8 mouse cellular contexts compared by ENCODE assay signal in the genomic region with DNA sequence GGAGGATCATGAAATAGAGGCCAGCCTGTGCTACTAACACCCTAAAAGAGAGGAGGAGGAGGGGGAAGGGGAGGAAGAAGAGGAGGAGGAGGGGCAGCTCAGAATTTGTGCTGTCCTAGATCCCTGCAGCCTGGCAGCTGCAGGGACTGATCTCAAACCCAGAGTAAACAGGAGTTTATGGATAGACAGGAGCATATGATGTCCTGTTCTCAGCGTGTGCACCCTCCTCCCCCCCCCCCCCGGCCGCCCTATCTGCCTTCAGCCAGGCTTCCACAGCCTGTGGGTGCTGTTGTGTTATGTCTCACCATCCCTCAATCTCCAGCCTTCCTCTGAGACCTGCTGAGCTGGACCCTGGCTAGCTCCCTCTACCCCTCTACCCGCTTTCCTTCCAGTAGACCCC. TPM values are rescaled to one million over a fixed set of nuclear protein-coding genes. Genes with fewer than 3 reads are reported as not detected.
DNase-seq lines count a peak whose midpoint lies in the region; ATAC-seq and TF ChIP-seq lines count a peak whose summit lies in the region.

Gene Bak1, minus strand, starts transcription at position 101 of the 400 bp plus-strand sequence.

- no peak for ATAC-seq in intestine, embryonic 16.5 days
- ATAC-seq in inflammation-experienced regulatory T-cells, adult 6 months: no peak

- H3K27ac ChIP-seq in heart, adult 2 months: peak within 1 kb of the TSS; percentile 87
- H3K27ac ChIP-seq in intestine, embryonic 16.5 days (ENCODE audit: low read length): peak within 1 kb of the TSS; percentile 87
- H3K27ac ChIP-seq in midbrain, embryonic 10.5 days (replicated peaks): peak within 1 kb of the TSS; percentile 96

- no peak for TF ChIP-seq POLR2A in heart, adult 2 months (IDR thresholded peaks at IDR 0.05; ENCODE audit: insufficient read depth, low read depth, low read length)

- H3K4me3 ChIP-seq in heart, adult 2 months: peak within 1 kb of the TSS; percentile 73
- H3K4me3 ChIP-seq in intestine, embryonic 16.5 days (ENCODE audit: low read length): peak within 1 kb of the TSS; percentile 82
- peak within 1 kb of the TSS; percentile 84 for H3K4me3 ChIP-seq in midbrain, embryonic 10.5 days

- H3K4me1 ChIP-seq in heart, adult 2 months (ENCODE audit: control insufficient read depth, insufficient read depth, low read length): peaks cover 4% of the 10 kb centered on the region
- H3K4me1 ChIP-seq in intestine, embryonic 16.5 days (ENCODE audit: control insufficient read depth, insufficient read depth, low read length): peaks cover 17% of the 10 kb centered on the region
- H3K4me1 ChIP-seq in midbrain, embryonic 10.5 days: peaks cover 32% of the 10 kb centered on the region

- no peak for TF ChIP-seq CTCF in heart, adult 2 months (IDR thresholded peaks at IDR 0.05)

- H3K36me3 ChIP-seq in heart, adult 2 months (ENCODE audit: control insufficient read depth, insufficient read depth, low read length): no peaks in the 10 kb centered on the region
- no peaks in the 10 kb centered on the region for H3K36me3 ChIP-seq in intestine, embryonic 16.5 days (ENCODE audit: control insufficient read depth, insufficient read depth, low read length)
- H3K36me3 ChIP-seq in midbrain, embryonic 10.5 days: peaks cover 24% of the 10 kb centered on the region

- peak within 1 kb of the TSS; percentile 90 for H3K4me2 ChIP-seq in intestine, embryonic 16.5 days (ENCODE audit: low read depth, low read length)

- intact Hi-C loops in heart, adult 2 months (cut with DNase I): loop anchor here (2.0 to 5.0 kb wide), 2 partner anchors 97 to 112 kb away; partner anchors contain the start of genes Kifc5b and Phf1
- intact Hi-C loops in gastrocnemius, postnatal 14 days (cut with DNase I; ENCODE audit: low total_unique reads): loop anchor here (10.0 kb wide), 1 partner anchor 166 kb away; no protein-coding TSS in a partner anchor

- H3K79me2 ChIP-seq in heart, adult 2 months (replicated peaks; ENCODE audit: control insufficient read depth, insufficient read depth, low read length): no peaks in the 10 kb centered on the region

- no peaks in the 10 kb centered on the region for H3K9me3 ChIP-seq in intestine, embryonic 16.5 days (ENCODE audit: control insufficient read depth, low read length)
- H3K9me3 ChIP-seq in midbrain, embryonic 10.5 days (replicated peaks): no peaks in the 10 kb centered on the region

- WGBS in heart, adult 2 months: 57% methylated on average over 2 of the region's 4 CpGs
- WGBS in intestine, embryonic 16.5 days: 52% methylated on average over 4 of the region's 4 CpGs
- WGBS in midbrain, embryonic 10.5 days: 72% methylated on average over 4 of the region's 4 CpGs

- no peaks in the 10 kb centered on the region for H3K27me3 ChIP-seq in heart, adult 2 months (ENCODE audit: control insufficient read depth, insufficient read depth, low read length)
- H3K27me3 ChIP-seq in intestine, embryonic 16.5 days (replicated peaks; ENCODE audit: control insufficient read depth, insufficient read depth, low read length): no peaks in the 10 kb centered on the region
- no peaks in the 10 kb centered on the region for H3K27me3 ChIP-seq in midbrain, embryonic 10.5 days (ENCODE audit: low read depth, poor library complexity, severe bottlenecking)

- TF ChIP-seq EP300 in heart, adult 2 months (IDR thresholded peaks at IDR 0.05; ENCODE audit: insufficient read depth, low read depth, low read length): no peak

- H3K9ac ChIP-seq in heart, adult 2 months (ENCODE audit: low read depth, low read length): peak within 1 kb of the TSS; percentile 95
- H3K9ac ChIP-seq in intestine, embryonic 16.5 days (ENCODE audit: low read depth, low read length): peak within 1 kb of the TSS; percentile 99

- DNase-seq in heart, adult 2 months: no peak
- no peak for DNase-seq in heart, adult 9 months (ENCODE audit: low spot score in 2 of 2)
- no peak for DNase-seq in adrenal gland, postnatal 25 days
- no peak for DNase-seq in gastrocnemius, postnatal 14 days
- no peak for DNase-seq in midbrain, embryonic 10.5 days (ENCODE audit: low spot score)
- no peak for DNase-seq in kidney, adult 9 months

RNA-seq across cellular contexts. Expression of gene Bak1, which starts in this region (rescaled TPM):
- total RNA-seq in heart, adult 2 months (2021): 10 to 100 TPM; 15.0 to 16.9 TPM
- 35.0 and 35.9 TPM in 2 replicates for polyA plus RNA-seq in heart, adult 2 months (2012; rRNA removed)
- total RNA-seq in adrenal gland, postnatal 25 days (2021): 35.7 and 43.8 TPM in 2 replicates
- 10 to 100 TPM; 24.7 to 27.9 TPM for total RNA-seq in gastrocnemius, postnatal 14 days (2021)
- 8.5 and 10.3 TPM in 2 replicates for polyA plus RNA-seq in intestine, embryonic 16.5 days (2015; fragmentation: Nextera tagmentation; extraction: Ambion mirVana)
- polyA plus RNA-seq in midbrain, embryonic 10.5 days (2016; fragmentation: Nextera tagmentation; extraction: Ambion mirVana): 2.8 and 3.4 TPM in 2 replicates
- polyA plus RNA-seq in inflammation-experienced regulatory T-cells, adult 6 months (2017; shearing (Covaris generic)): 10 to 100 TPM in 1 of 3 experiments, 1 to 10 TPM in 2; 5.1 to 23.3 (median 6.8) TPM
